Mouse (Mus musculus) lung, postnatal 4 days (tissue): ENCODE measurements around the gene Magea4.

ENCODE experiments used
- DNase-seq, 2 experiments: peaks; one replicate each; pipeline ENCODE4 v3.0.0; 2021

The Magea4 gene

DNA sequence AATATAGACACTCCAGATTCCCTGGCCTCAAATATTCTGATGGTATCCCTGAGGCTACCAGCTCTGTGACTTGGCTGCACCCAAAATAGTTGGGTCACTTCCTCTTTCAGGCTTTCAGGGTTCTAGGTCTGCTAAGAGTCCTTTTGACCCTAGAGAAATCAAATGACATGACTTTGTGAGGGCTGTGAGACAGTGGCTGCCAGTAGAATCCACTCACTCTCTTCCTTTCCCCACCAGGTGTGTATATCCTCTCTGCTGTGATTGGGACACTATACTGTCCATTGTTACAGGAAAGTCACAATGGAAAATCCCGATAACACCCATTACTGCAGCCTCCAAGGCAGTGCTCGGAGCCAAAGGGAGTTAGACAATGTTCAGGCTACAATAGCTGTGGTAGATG is at the start of gene Magea4:
Magea4 (plus strand) TSS at position 301 of the 400 bp plus-strand sequence.
- DNase-seq: no peak

DNA sequence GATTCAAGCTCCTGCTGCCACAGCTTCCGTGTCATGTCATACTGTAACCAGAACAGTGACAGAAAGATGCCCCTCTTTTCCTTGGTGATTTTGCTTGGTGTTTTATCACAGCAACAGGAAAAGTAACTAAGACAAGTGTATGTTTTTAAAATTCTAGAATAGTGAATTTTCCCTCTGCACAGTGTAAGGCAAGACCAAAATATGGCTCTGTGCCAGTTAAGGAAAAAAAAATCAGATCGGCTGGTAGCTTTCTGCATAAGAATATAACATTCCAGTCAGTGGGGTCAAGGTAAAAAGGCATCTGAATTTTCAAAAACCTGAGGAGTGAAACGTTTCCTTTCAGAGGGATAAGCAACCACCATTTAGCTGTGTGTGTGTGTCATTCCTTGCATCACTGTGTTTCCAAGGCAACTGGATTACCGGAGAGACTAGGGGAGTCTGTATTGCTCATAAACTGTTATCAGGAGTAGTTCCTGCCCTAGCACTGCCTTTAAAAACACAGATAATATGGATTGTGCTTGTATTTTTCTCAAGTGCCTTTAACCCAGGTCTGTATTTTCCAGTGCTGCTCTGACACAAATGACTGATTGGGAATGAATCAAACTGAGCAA is 18.8 kb upstream of the Magea4 start:
- DNase-seq: no peak

DNA sequence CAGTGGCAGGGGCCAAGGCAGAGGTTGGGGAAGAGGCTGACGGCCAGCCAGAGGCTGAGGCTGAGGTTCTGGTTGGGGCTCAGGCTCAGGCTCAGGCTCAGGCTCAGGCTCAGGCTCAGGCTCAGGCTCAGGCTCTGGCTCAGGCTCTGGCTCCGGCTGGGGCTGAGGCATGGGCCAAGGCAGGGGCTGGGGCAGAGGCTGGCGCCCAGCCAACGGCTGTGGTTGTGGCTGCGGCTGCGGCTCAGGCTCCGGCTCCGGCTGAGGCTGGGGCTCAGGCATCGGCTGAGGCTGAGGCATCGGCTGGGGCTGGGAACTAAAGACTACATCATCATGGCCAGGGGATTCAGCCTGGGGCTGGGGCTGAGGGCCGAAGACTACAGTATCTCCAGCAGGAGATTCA is 48.8 kb downstream of the Magea4 start:
- no peak for DNase-seq
